Mouse (Mus musculus) brain, embryonic 14.5 days (tissue): Measurements from ENCODE around the gene Pycr1. TPM values are rescaled to one million over a fixed set of nuclear protein-coding genes. Genes with fewer than 3 reads are reported as not detected.
"Not testable (repeated sequence)": the region's sequence is repeated elsewhere in the genome, so short reads cannot be mapped to it uniquely, and the experiment has no call there.

Source experiments
- DNase-seq: peaks from one replicate; pipeline ENCODE4 v3.0.0-alpha.2; 2011; ENCODE audit warnings: low read depth
- CTCF ChIP-seq: fragments of 200-500 bp; IDR thresholded peaks from 2 replicates; pipeline ENCODE4 v1.5.1; 2012; ENCODE audit warnings: inconsistent platforms, mild to moderate bottlenecking, moderate library complexity, borderline replicate concordance; ENCODE audit not compliant: insufficient read depth, insufficient read length; ENCODE audit errors: extremely low read depth
- POLR2A ChIP-seq: fragments of 200-500 bp; IDR thresholded peaks from 2 replicates; pipeline ENCODE4 v1.6.1; 2012; ENCODE audit warnings: mild to moderate bottlenecking, inconsistent platforms, borderline replicate concordance; ENCODE audit not compliant: poor library complexity, insufficient read depth, insufficient read length, severe bottlenecking; ENCODE audit errors: extremely low read depth
- polyA plus RNA-seq: library from polyadenylated mRNA; depleted of rRNA; stranded (reverse); fragments of >200 nt; gene quantifications from 2 replicates; pipeline ENCODE4 v1.2.3, GENCODE M21; 2012; rRNA removed

Pycr1 gene
- polyA plus RNA-seq: 19.9 and 26.8 TPM in 2 replicates

DNA sequence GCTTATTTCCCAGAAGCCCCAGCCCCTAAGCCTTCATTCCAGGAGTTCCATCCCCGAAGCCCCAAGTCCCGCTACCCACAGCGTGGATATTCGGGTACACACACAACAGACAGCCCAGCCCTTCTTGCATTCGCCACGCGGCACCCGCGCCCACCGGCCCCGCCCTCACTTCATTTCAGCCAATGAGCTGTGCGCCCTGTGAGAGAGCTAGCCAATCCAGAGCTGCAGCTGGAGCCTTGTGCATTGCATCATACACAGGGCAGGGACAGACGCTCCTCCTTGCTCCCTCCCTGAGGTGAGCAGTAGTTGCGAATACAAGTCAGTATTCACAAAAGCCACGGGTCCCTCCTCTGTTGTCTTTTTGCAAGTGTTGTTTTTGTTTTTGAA, at the start of gene Pycr1:
Pycr1 (minus strand) TSS at position 169 of the 387 bp plus-strand sequence.
- DNase-seq: peak; percentile 97

DNA sequence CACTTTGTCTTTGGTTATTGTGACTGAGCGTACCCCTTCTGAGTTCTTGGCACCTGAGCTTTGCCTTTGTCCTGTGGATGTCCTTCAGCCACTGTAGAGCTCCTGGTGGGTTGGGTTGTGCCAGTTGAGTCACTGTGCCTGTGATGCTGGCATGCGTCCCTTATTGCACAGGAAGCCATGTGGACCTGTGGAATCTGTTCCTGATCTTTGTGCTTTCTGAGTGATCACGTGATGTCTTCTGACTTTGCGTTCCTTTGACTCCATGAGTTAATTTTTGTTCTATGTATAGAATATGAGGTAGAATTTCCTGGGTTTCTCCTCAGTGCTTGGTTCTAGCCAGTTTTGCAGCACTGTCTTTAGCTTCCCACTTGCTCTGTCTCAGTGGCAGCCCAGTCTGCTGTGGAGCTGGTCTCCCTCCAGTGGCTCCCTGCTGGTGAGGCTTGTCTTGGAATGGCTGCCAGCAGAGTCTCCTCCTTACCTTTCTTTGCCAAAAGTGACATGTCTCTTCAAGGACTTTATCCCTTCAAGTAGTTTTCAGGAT, 49.0 kb upstream of the Pycr1 start:
- TF ChIP-seq POLR2A: no peak
- no peak for TF ChIP-seq CTCF
- DNase-seq: no peak

More for the DNA sequence above, at the start of gene Pycr1:
- TF ChIP-seq POLR2A (peak; percentile 36; the same call in 1 of the 2 replicates), CTCF (no peak)

DNA sequence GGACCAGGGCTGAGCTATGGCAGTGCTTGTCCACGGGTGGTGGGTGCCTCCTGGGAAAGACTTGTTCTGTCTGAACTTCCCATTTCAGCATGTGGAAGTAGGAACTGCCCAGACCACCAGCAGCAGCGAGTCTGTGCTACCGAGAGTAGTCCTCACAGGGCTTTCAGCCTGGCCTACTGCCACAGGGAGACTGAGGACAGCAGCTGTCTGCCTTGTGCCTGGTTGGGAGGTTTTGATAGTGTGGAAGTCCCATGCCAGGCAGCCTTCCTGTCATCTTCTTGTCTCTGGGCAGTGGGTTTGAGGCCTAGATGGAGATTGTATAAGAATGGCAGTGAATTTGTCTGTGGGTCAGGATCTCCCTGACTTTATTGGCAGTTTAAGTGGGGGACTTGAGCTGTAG, 45.8 kb upstream of the Pycr1 start:
- no peak for DNase-seq
- no peak for TF ChIP-seq CTCF
- no peak for TF ChIP-seq POLR2A

DNA sequence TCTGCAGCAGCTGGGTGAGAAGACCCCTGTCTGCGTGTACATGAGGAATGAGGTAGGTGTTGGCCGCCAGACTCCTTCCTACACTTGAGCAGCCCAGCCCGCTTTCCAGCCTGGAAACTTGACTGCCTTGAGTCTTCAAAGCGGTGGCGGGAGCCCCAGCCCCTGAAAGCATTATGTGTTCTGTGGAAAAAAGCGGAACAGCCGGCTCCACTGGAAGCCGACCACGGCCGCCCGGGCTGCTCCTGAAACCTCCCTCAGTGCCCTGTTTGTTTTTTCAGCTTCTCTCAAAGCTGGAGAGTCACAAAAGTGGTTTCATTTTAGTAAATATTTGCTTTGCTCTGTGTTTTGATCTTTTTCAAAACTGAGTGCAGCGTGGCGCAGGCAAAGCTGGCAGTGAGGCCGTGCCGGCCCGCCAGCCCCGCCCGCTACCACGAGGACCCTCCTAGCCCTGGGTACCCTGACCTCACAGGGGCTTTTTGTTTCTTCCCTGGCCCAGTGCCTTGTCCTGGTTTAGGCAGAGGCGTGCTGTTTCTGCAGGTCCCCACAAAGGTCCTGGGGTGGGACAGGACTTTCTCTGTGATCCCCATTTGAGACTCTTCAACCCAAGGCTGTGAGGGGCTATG, 43.2 kb upstream of the Pycr1 start:
- DNase-seq: no peak
- TF ChIP-seq CTCF (no peak), POLR2A (no peak)

DNA sequence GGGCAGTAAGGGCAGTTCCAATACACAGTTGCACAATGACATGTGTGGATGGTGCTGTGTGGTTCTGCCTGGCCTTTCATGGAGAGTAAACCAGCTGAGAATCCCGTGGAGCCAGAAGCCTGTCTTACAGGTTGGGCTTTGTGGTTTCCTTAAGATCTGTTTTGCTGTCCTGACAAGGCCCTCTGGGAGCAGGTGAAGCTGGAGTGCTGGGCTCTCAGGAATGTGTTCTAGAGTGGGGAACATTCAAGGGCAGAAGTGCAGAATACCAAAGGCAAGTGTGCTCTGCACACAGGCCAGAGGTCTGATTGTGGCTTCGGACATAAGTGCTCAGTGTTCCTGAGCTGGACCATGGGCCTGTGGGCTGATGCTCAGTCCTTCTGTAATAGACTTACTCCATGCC, 41.1 kb upstream of the Pycr1 start:
- DNase-seq: no peak
- TF ChIP-seq CTCF (no peak), POLR2A (no peak)

DNA sequence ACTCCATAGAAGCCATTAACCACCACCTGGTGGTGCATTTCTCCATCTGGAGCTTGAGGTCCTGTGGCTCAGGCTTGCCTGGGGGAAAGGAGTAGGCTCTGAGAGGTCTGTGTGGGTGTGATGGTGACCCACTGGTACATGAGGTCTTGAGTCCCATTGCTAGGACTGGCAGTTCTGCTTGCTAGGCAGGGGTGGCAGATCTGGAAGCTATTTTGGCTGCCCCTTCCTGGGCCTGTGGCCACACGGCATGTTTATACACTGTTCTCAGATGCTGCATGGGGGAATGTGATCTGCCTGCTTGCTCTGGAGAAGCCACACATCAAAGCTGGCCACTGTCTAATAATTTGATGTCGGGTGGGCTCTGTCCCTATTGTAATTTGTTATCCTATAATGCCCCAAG, 40.5 kb upstream of the Pycr1 start:
- TF ChIP-seq CTCF (no peak), POLR2A (no peak)

DNA sequence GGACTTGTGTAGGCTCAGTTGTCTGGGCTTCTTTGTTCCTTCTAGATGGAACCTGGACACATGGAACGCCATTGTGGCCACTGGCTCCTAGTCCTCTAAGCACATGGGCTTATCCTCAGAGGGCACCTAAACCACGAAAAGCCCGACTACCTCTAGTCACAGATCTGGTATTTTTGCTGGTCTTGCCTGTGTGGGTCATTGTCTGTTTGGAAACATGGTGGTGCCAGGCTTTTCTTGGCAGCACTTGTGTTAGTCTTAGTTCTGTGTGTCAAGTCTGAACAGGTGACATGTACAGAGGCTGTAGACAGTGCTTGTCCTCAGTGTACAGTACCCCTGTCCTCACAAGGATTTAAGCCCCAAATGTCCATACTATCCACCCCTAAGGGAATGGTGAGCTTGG, 40.0 kb upstream of the Pycr1 start:
- no peak for DNase-seq
- TF ChIP-seq CTCF (no peak), POLR2A (no peak)

More for the DNA sequence above, 40.5 kb upstream of the Pycr1 start:
- no peak for DNase-seq

DNA sequence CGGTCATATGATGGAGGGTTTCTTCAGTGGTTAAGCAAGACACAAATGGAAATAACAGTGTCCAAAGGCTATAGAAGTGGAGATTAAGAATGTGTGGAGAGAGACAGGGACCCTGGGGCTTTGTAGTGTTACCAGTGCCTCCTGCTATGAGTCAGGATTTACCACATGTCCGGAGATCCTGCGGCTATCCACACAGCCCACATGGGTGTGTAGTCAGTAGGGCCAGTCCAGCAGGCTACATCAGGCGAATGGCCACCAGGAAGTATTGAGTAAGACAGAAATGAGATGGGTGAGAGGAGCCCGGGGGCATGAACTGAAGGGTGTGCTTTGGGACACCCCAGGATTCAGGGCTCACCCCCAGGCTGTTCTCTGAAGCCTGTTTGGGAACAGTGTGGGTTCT, 39.1 kb upstream of the Pycr1 start:
- no peak for TF ChIP-seq CTCF
- TF ChIP-seq POLR2A: no peak
- DNase-seq: no peak

DNA sequence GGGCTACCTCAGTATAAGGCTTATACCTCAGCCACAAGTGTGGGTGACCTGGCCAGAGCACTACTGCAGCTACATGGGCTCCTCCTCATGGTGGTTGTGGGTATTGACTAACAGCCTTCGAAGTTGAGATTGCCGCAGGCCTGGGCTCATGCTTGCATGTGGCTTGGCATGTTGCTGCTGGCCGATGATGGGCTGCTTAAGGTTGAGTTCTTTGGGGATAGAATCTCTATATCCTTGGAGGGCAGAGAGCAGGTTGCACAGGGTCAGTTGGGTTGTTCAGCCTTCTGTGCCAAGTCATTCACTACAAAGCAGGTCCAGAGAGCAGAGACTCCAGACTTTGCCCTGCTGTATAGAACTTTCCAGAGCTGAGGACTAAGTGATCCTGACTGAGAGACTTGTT, 36.3 kb upstream of the Pycr1 start:
- peak; percentile 29; the same call in 1 of the 2 replicates for TF ChIP-seq CTCF
- no peak for TF ChIP-seq POLR2A
- DNase-seq: no peak

DNA sequence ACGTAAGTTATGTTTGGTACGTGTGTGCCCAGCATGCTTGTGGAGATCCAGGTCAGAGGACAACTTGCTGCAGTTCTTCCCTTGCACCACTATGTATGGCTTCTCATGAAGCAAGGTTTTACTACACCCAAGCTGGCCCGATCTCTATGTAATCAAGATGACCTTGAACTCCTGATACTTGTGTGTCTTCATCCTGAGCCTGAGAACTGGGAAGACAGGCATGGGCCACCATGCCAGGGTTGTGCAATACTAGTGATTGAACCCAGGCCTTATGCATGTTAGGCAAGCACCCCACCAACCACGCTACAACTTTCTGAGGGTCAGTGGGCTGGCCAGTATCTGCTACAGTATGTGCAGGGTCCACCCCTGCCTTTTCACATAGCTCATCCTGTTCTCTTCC, 33.4 kb upstream of the Pycr1 start:
- TF ChIP-seq CTCF: no peak
- no peak for TF ChIP-seq POLR2A
- DNase-seq: no peak

DNA sequence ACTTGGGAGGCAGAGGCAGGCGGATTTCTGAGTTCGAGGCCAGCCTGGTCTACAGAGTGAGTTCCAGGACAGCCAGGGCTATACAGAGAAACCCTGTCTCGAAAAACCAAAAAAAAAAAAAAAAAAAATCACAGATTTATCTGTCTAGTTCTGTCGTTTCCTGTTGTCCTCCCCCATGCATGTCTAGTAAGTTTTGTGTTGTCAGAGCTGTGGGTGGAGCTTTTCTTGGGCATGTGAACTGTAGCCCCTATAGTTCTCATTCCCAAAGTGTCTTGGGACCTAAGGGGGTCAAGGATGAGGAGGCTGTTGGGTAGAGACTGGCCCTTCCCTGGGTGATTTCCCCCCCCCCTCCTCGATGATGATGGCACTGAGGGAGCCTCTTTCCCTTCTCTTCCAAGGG, 32.3 kb upstream of the Pycr1 start:
- DNase-seq: not testable (repeated sequence)

DNA sequence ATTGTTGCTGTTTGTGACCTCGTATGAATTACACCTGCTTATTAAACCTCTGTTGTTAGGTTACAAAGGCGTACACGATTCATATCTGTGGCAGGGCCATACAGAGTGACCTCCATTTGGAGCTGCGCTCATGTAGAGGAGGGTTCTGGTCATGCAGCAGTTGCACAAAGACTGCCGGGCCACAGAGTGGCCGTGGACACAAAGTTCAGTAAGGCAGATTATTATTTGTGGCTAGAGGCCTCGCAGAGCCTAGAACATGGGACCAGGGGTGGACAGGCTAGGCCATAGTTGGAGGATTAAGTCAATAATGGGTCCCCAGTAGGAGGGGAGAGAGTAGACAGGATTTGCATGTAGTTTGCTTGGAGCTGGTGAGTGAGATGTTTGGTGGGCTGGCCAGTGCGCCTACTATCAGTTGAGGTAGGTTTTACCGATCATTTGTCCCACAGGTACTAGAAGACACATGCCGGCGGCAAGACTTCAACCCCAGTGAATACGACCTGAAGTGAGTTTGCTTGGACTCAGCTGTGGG, 30.1 kb upstream of the Pycr1 start:
- DNase-seq: no peak
- TF ChIP-seq POLR2A (no peak), CTCF (no peak)
